Mouse (Mus musculus): ENCODE results near the gene Cd200r1.

DNA sequence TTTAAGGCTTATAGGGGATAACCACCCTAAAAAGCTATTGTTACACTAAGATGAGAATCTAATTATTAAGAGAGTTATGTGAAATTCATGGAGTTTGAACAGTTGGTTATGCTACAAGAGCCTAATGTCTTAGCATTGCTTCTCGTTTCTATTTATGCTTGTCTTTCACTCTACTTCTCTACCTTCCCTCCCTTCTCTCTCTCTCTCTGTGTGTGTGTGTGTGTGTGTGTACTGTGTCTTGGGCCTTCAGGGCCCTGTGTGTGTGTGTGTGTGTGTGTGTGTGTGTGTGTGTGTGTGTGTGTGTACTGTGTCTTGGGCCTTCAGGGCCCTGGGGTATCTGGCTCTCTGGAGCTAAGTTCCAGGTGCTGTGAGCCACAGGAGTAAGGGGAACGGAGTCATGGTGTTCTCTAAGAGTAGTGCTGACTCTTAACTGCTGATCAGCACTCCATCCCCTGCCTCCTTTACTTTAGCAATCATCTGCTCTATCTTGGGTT is 48.3 kb upstream of the Cd200r1 start:
- TF ChIP-seq CTCF (IDR thresholded peaks at IDR 0.05; ENCODE audit: control insufficient read depth, insufficient read depth, insufficient read length) (no peak), MAX (IDR thresholded peaks at IDR 0.05) (no peak), MYOD1 (IDR thresholded peaks at IDR 0.05; ENCODE audit: control insufficient read depth, insufficient read length, low read depth) (no peak), USF1 (IDR thresholded peaks at IDR 0.05; ENCODE audit: low read depth) (no peak), MYOG (IDR thresholded peaks at IDR 0.05; ENCODE audit: control insufficient read depth, extremely low read depth, insufficient read length) (no peak), FOSL1 (IDR thresholded peaks at IDR 0.05; ENCODE audit: insufficient read depth, low read length, poor library complexity, severe bottlenecking) (no peak)

Measured in C2C12 (cell line).